ENCODE assay signal across 9 mouse cellular contexts in the genomic region with DNA sequence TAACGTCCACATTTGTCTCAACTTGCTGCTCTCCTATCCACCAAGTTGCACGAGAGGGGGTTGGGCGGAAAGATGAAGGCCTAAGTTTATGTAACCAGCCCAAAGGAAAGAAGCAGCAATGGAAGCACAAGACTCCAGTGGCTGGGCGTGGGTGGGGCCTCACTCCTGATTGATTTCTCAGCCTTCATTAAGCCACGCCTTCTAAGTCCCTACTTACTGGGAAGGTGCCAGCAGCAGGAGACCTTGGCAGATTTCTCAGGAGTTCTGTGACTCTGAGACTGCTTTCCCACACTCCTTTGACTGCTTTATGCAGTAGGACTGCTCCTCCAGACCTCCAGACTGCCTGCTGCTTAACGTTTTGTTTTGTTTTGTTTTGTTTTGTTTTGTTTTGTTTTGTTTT.
DNase-seq lines count a peak whose midpoint lies in the region; ATAC-seq and TF ChIP-seq lines count a peak whose summit lies in the region.
"Had no signal": no experiment of that assay in that cellular context is flagged by ENCODE, and none has a peak within 500 bp of the region (broad histone marks: within the 10 kb centered on the region; RNA-seq: fewer than 3 reads in every experiment).

No protein-coding gene starts in this region.

- no peaks in the 10 kb centered on the region for H3K9me3 ChIP-seq in forebrain, embryonic 14.5 days (replicated peaks; ENCODE audit: control insufficient read depth, low read length)
- H3K9me3 ChIP-seq in forebrain, postnatal 0 days (ENCODE audit: low read length) = no peaks in the 10 kb centered on the region
- H3K9me3 ChIP-seq in midbrain, embryonic 12.5 days = no peaks in the 10 kb centered on the region
- H3K9me3 ChIP-seq in midbrain, embryonic 11.5 days (ENCODE audit: control insufficient read depth, low read length) = no peaks in the 10 kb centered on the region
- no peaks in the 10 kb centered on the region for H3K9me3 ChIP-seq in stomach, postnatal 0 days (ENCODE audit: control insufficient read depth, low read length)
- no peaks in the 10 kb centered on the region for H3K9me3 ChIP-seq in midbrain, embryonic 13.5 days

- H3K9ac ChIP-seq in forebrain, embryonic 14.5 days (ENCODE audit: low read length) = no peak overlapping the region
- H3K9ac ChIP-seq in forebrain, postnatal 0 days = no peak overlapping the region
- H3K9ac ChIP-seq in midbrain, embryonic 12.5 days (replicated peaks) = no peak overlapping the region
- H3K9ac ChIP-seq in midbrain, embryonic 11.5 days (ENCODE audit: low read length) = no peak overlapping the region
- no peak overlapping the region for H3K9ac ChIP-seq in stomach, postnatal 0 days (ENCODE audit: low read length)
- H3K9ac ChIP-seq in midbrain, embryonic 13.5 days (replicated peaks) = no peak overlapping the region

- peak; percentile 48 for DNase-seq in forebrain, embryonic 14.5 days (ENCODE audit: low spot score)
- DNase-seq in forebrain, postnatal 0 days = no peak
- no peak for DNase-seq in midbrain, embryonic 11.5 days (ENCODE audit: low spot score, missing footprints)
- peak; percentile 46 to 58 for DNase-seq in kidney, postnatal 4 days
- DNase-seq in stomach, postnatal 0 days (ENCODE audit: low spot score) = peak; percentile 23
- DNase-seq in layer of hippocampus, adult 18-20 months (ENCODE audit: low spot score in 2 of 2) = no peak

- no peak overlapping the region for H3K27ac ChIP-seq in forebrain, embryonic 14.5 days (ENCODE audit: low read depth, low read length)
- H3K27ac ChIP-seq in forebrain, postnatal 0 days (ENCODE audit: low read depth, low read length) = no peak overlapping the region
- H3K27ac ChIP-seq in midbrain, embryonic 12.5 days (replicated peaks) = no peak overlapping the region
- H3K27ac ChIP-seq in midbrain, embryonic 11.5 days (ENCODE audit: low read depth, low read length) = no peak overlapping the region
- no peak overlapping the region for H3K27ac ChIP-seq in stomach, postnatal 0 days (replicated peaks)
- no peak overlapping the region for H3K27ac ChIP-seq in midbrain, embryonic 13.5 days

- no peak for TF ChIP-seq EP300 in stomach, postnatal 0 days (optimal IDR thresholded peaks at IDR 0.05)

- 0 out of 2 replicates have a peak, but pooled peaks cover 5% of the 10 kb centered on the region for H3K4me1 ChIP-seq in forebrain, embryonic 14.5 days (ENCODE audit: control insufficient read depth, insufficient read depth, low read length)
- no peaks in the 10 kb centered on the region for H3K4me1 ChIP-seq in forebrain, postnatal 0 days (ENCODE audit: insufficient read depth)
- peaks cover 6% of the 10 kb centered on the region for H3K4me1 ChIP-seq in midbrain, embryonic 12.5 days
- no peaks in the 10 kb centered on the region for H3K4me1 ChIP-seq in midbrain, embryonic 11.5 days (ENCODE audit: control insufficient read depth, insufficient read depth, low read length)
- no peaks in the 10 kb centered on the region for H3K4me1 ChIP-seq in stomach, postnatal 0 days (replicated peaks; ENCODE audit: control insufficient read depth, insufficient read depth)
- H3K4me1 ChIP-seq in midbrain, embryonic 13.5 days (replicated peaks) = no peaks in the 10 kb centered on the region

- no peak overlapping the region for H3K4me2 ChIP-seq in forebrain, embryonic 14.5 days (ENCODE audit: low read length)
- H3K4me2 ChIP-seq in forebrain, postnatal 0 days (ENCODE audit: low read depth) = no peak overlapping the region
- no peak overlapping the region for H3K4me2 ChIP-seq in midbrain, embryonic 12.5 days (replicated peaks)
- H3K4me2 ChIP-seq in midbrain, embryonic 11.5 days = no peak overlapping the region
- H3K4me2 ChIP-seq in stomach, postnatal 0 days (replicated peaks; ENCODE audit: low read depth) = no peak overlapping the region
- H3K4me2 ChIP-seq in midbrain, embryonic 13.5 days (replicated peaks) = no peak overlapping the region

- no peak for TF ChIP-seq CTCF in forebrain, postnatal 0 days (IDR thresholded peaks at IDR 0.05; ENCODE audit: low read depth)
- TF ChIP-seq CTCF in stomach, postnatal 0 days (IDR thresholded peaks at IDR 0.05; ENCODE audit: low read depth) = no peak

- no peak for ATAC-seq in forebrain, embryonic 14.5 days
- no peak for ATAC-seq in forebrain, postnatal 0 days
- 0 out of 2 replicates have a peak, but pooled peaks have one; percentile 54 for ATAC-seq in midbrain, embryonic 12.5 days (ENCODE audit: low FRiP score, low read depth)
- no peak for ATAC-seq in midbrain, embryonic 11.5 days (ENCODE audit: low FRiP score)
- no peak for ATAC-seq in stomach, postnatal 0 days (ENCODE audit: low FRiP score, low TSS enrichment)
- ATAC-seq in midbrain, embryonic 13.5 days = no peak

- no peaks in the 10 kb centered on the region for H3K27me3 ChIP-seq in forebrain, embryonic 14.5 days (replicated peaks; ENCODE audit: control insufficient read depth, insufficient read depth, low read length)
- no peaks in the 10 kb centered on the region for H3K27me3 ChIP-seq in forebrain, postnatal 0 days (ENCODE audit: insufficient read depth, low read length)
- H3K27me3 ChIP-seq in midbrain, embryonic 12.5 days = 0 out of 2 replicates have a peak, but pooled peaks cover 3% of the 10 kb centered on the region
- no peaks in the 10 kb centered on the region for H3K27me3 ChIP-seq in midbrain, embryonic 11.5 days (ENCODE audit: control insufficient read depth, insufficient read depth, low read length)
- no peaks in the 10 kb centered on the region for H3K27me3 ChIP-seq in stomach, postnatal 0 days (ENCODE audit: control insufficient read depth, insufficient read depth, low read length)
- H3K27me3 ChIP-seq in midbrain, embryonic 13.5 days = no peaks in the 10 kb centered on the region

- 44% methylated on average over 6 of the region's 6 CpGs for WGBS in forebrain, embryonic 14.5 days
- WGBS in forebrain, postnatal 0 days = 49% methylated on average over 6 of the region's 6 CpGs
- 49% methylated on average over 6 of the region's 6 CpGs for WGBS in midbrain, embryonic 12.5 days
- 50% methylated on average over 6 of the region's 6 CpGs for WGBS in midbrain, embryonic 11.5 days
- WGBS in stomach, postnatal 0 days = 25% methylated on average over 6 of the region's 6 CpGs
- 43% methylated on average over 6 of the region's 6 CpGs for WGBS in midbrain, embryonic 13.5 days

- H3K36me3 ChIP-seq in forebrain, embryonic 14.5 days (ENCODE audit: control insufficient read depth, insufficient read depth, low read length) = no peaks in the 10 kb centered on the region
- no peaks in the 10 kb centered on the region for H3K36me3 ChIP-seq in forebrain, postnatal 0 days (ENCODE audit: insufficient read depth)
- no peaks in the 10 kb centered on the region for H3K36me3 ChIP-seq in midbrain, embryonic 12.5 days
- H3K36me3 ChIP-seq in midbrain, embryonic 11.5 days (ENCODE audit: control insufficient read depth, insufficient read depth, low read length) = no peaks in the 10 kb centered on the region
- H3K36me3 ChIP-seq in stomach, postnatal 0 days (ENCODE audit: control insufficient read depth, insufficient read depth, low read length) = no peaks in the 10 kb centered on the region
- no peaks in the 10 kb centered on the region for H3K36me3 ChIP-seq in midbrain, embryonic 13.5 days

- no peak overlapping the region for H3K4me3 ChIP-seq in forebrain, embryonic 14.5 days (ENCODE audit: low read depth, low read length)
- H3K4me3 ChIP-seq in forebrain, postnatal 0 days (ENCODE audit: low read depth, low read length) = no peak overlapping the region
- H3K4me3 ChIP-seq in midbrain, embryonic 12.5 days = no peak overlapping the region
- no peak overlapping the region for H3K4me3 ChIP-seq in midbrain, embryonic 11.5 days (ENCODE audit: low read depth, low read length)
- H3K4me3 ChIP-seq in stomach, postnatal 0 days (ENCODE audit: low read depth, low read length) = no peak overlapping the region
- no peak overlapping the region for H3K4me3 ChIP-seq in midbrain, embryonic 13.5 days (replicated peaks)
- H3K4me3 ChIP-seq: myocyte had no signal

Comparison
In these comparisons a context has a peak if more than half of its experiments do, and no peak if none do; other contexts are left out.
1. DNase-seq: peak in forebrain, embryonic 14.5 days (single experiment), kidney, postnatal 4 days (2 of 2) and stomach, postnatal 0 days (single experiment); none in forebrain, postnatal 0 days (single experiment), midbrain, embryonic 11.5 days (single experiment) and layer of hippocampus, adult 18-20 months (0 of 2).